Mouse (Mus musculus): ENCODE data around the gene Papln.

- TF ChIP-seq CTCF (IDR thresholded peaks at IDR 0.05) (no peak), EP300 (IDR thresholded peaks at IDR 0.05; ENCODE audit: insufficient read depth, low read depth, low read length) (no peak), POLR2A (IDR thresholded peaks at IDR 0.05; ENCODE audit: insufficient read depth, low read depth, low read length) (no peak)
Observed at GRCm38 (mm10) chr12:83816616-83817015, 53.2 kb downstream of the Papln start.

Data from heart, adult 2 months (tissue).